Mouse (Mus musculus): Measurements from ENCODE around the gene Pdlim4.

- TF ChIP-seq CTCF (IDR thresholded peaks at IDR 0.05; ENCODE audit: extremely low read depth, insufficient read depth, low read length) (no peak), POLR2A (IDR thresholded peaks at IDR 0.05; ENCODE audit: extremely low read depth, insufficient read depth, low read length) (no peak)
Observed at GRCm38 (mm10) chr11:54075353-54075752, 6.5 kb upstream of the Pdlim4 start.

All from cortical plate, adult 2 months (tissue).